Mouse (Mus musculus) embryonic fibroblast, embryonic 13.5 days (primary cell): ENCODE data around the gene 1700030J22Rik. TPM values are rescaled to one million over a fixed set of nuclear protein-coding genes. Genes with fewer than 3 reads are reported as not detected.
A peak's percentile ranks its signal among the peaks of the same experiment; 100 is the strongest.

Experiments used
- H3K27ac ChIP-seq: 2 replicates; pipeline ENCODE4 v1.5.1; 2012; ENCODE audit warnings: low read length, control low read depth, inconsistent platforms; ENCODE audit not compliant: insufficient read depth
- H3K4me1 ChIP-seq: 2 replicates; pipeline ENCODE4 v1.6.1; 2011; ENCODE audit warnings: low read length; ENCODE audit not compliant: control insufficient read depth, insufficient read depth
- H3K4me3 ChIP-seq: 2 replicates; pipeline ENCODE4 v1.5.1; 2011; ENCODE audit warnings: mild to moderate bottlenecking, control low read depth, low read length; ENCODE audit not compliant: insufficient read depth
- CTCF ChIP-seq: IDR thresholded peaks from 2 replicates; pipeline ENCODE4 v1.5.1; 2011; ENCODE audit warnings: mild to moderate bottlenecking, control low read depth, low read length, moderate library complexity, borderline replicate concordance; ENCODE audit not compliant: insufficient read depth
- POLR2A ChIP-seq: IDR thresholded peaks from 2 replicates; pipeline ENCODE4 v1.6.1; 2011; ENCODE audit warnings: low read depth, mild to moderate bottlenecking, control low read depth, low read length, moderate library complexity
- polyA plus RNA-seq: library from polyadenylated mRNA; stranded (reverse); fragments of >200 nt; gene quantifications from 2 replicates; pipeline ENCODE4 v1.2.4, GENCODE M21; 2011; ENCODE audit warnings: low read depth; ENCODE audit not compliant: missing spikeins, insufficient read length

Gene 1700030J22Rik
- polyA plus RNA-seq, 1 experiment = 0.61 TPM

- Histone ChIP-seq H3K27ac (peak within 1 kb of the TSS; percentile 16; the same call in 1 of the 2 replicates), H3K4me1 (no peaks in the 10 kb centered on the region; the same call in 1 of the 2 replicates), H3K4me3 (peak within 1 kb of the TSS; percentile 70)
- TF ChIP-seq POLR2A = peak; percentile 98
- TF ChIP-seq CTCF = no peak
Observed at GRCm38 (mm10) chr8:116921337-116922059, 57.3 kb downstream of the 1700030J22Rik start, which contains the start of the genes Cmc2 and Cenpn. Cmc2 (minus strand) TSS chr8:116921455. Cenpn (plus strand) TSS chr8:116921730.

- H3K4me3 ChIP-seq = peak overlapping the region; percentile 70
- no peak for TF ChIP-seq POLR2A
- H3K27ac ChIP-seq = peak overlapping the region; percentile 13; the same call in 1 of the 2 replicates
- no peaks in the 10 kb centered on the region; the same call in 1 of the 2 replicates for H3K4me1 ChIP-seq
Observed at GRCm38 (mm10) chr8:116921005-116921336, 57.8 kb downstream of the 1700030J22Rik start.

Other genes starting within 250 kb of the 1700030J22Rik start
- gene Cdyl2, start 246.0 kb downstream of the 1700030J22Rik start, polyA plus RNA-seq = 4.6 and 6.7 TPM in 2 replicates
- gene Cmc2, start 57.5 kb downstream of the 1700030J22Rik start, polyA plus RNA-seq = 14.4 and 23.8 TPM in 2 replicates
- gene Cenpn, start 57.2 kb downstream of the 1700030J22Rik start, polyA plus RNA-seq = 17.4 and 22.7 TPM in 2 replicates
- 11.0 TPM in 2 replicates for gene Atmin, start 35.6 kb downstream of the 1700030J22Rik start, polyA plus RNA-seq
- 67.7 and 74.7 TPM in 2 replicates for gene Gcsh, start 14.6 kb upstream of the 1700030J22Rik start, polyA plus RNA-seq
- gene Pkd1l2, start 103.5 kb upstream of the 1700030J22Rik start, polyA plus RNA-seq = not detected in 2 replicates
- gene Bco1, start 116.9 kb upstream of the 1700030J22Rik start, polyA plus RNA-seq = 0.22 TPM in 1 of 2 replicates, not detected in the other
- 11.6 and 12.0 TPM in 2 replicates for gene Gan, start 179.2 kb upstream of the 1700030J22Rik start, polyA plus RNA-seq